ENCODE assay signal across 8 mouse cellular contexts in the genomic region with DNA sequence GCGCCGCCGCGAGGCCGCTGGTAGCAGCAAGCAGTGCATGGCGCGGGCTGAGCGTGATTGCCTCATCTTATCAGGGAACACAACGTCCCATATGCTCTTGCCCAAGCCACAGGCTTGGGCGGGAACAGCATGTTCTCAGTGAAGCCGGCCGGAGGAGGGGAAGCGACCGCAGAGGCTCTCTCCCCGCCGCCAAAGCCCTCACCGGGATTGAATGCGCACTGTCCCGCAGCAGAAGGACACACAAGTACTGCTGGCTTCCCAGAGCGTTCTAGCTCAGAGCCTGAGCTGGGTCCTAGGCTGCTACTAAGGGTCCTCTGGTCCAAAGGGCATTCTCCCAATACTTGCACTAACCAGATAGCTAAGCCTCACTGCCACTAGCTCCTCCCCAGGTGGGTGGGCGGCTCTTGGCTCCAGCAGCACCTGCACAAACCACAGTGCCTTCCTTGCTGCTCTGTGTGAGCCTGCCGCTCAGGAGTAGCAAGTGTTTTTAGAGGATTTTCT. TPM values are rescaled to one million over a fixed set of nuclear protein-coding genes. Genes with fewer than 3 reads are reported as not detected.
A peak's percentile ranks its signal among the peaks of the same experiment; 100 is the strongest.
DNase-seq lines count a peak whose midpoint lies in the region; ATAC-seq and TF ChIP-seq lines count a peak whose summit lies in the region.

No protein-coding gene starts in this region.

- intact Hi-C loops in heart, postnatal 36 days (cut with DNase I), result loop anchor here (2.0 kb wide), 2 partner anchors 38 to 40 kb away; no protein-coding TSS in a partner anchor

- peak overlapping the region; percentile 33 to 72 for H3K4me3 ChIP-seq in MEL (ENCODE audit: control insufficient read depth in 1 of 2, insufficient read depth in 1 of 2, low read depth in 2 of 2, low read length in 2 of 2)
- H3K4me3 ChIP-seq in forebrain, postnatal 0 days (ENCODE audit: low read depth, low read length), result peak overlapping the region; percentile 26
- peak overlapping the region; percentile 29 for H3K4me3 ChIP-seq in lung, embryonic 14.5 days (ENCODE audit: low read depth, low read length)

- H3K36me3 ChIP-seq in MEL (ENCODE audit: control insufficient read depth in 1 of 2, insufficient read depth in 2 of 2, low read length in 2 of 2), result peaks cover 0 to 12% of the 10 kb centered on the region in 2 experiments; a peak in 2 of 4 replicates
- no peaks in the 10 kb centered on the region for H3K36me3 ChIP-seq in forebrain, postnatal 0 days (ENCODE audit: insufficient read depth)
- no peaks in the 10 kb centered on the region for H3K36me3 ChIP-seq in lung, embryonic 14.5 days (ENCODE audit: insufficient read depth)

- peak; percentile 8 to 60 (median 46); a peak in 4 of 6 replicates for TF ChIP-seq CTCF in MEL (IDR thresholded peaks at IDR 0.05 in 2 of 3, conservative IDR thresholded peaks at IDR 0.05 in 1 of 3; ENCODE audit: control insufficient read depth in 1 of 3, insufficient read depth in 1 of 3, low read depth in 2 of 3, low read length in 3 of 3, poor library complexity in 1 of 3, severe bottlenecking in 1 of 3)
- TF ChIP-seq CTCF in forebrain, postnatal 0 days (IDR thresholded peaks at IDR 0.05; ENCODE audit: low read depth), result peak; percentile 72; the same call in 1 of the 2 replicates
- peak; percentile 65 for TF ChIP-seq CTCF in lung, embryonic 14.5 days (IDR thresholded peaks at IDR 0.05; ENCODE audit: low read depth)

- H3K27ac ChIP-seq in MEL (ENCODE audit: control insufficient read depth, low read depth, low read length), result peak overlapping the region; percentile 88
- H3K27ac ChIP-seq in forebrain, postnatal 0 days (ENCODE audit: low read depth, low read length), result 0 out of 2 replicates have a peak overlapping the region, but pooled peaks have one; percentile 54
- H3K27ac ChIP-seq in lung, embryonic 14.5 days (ENCODE audit: low read depth), result peak overlapping the region; percentile 60; the same call in 1 of the 2 replicates

- DNase-seq in MEL (ENCODE audit: low read depth, low spot score), result peak; percentile 93
- DNase-seq in cerebellum, adult 8-10 months, result peak; percentile 91
- DNase-seq in forebrain, postnatal 0 days, result peak; percentile 81
- DNase-seq in heart, postnatal 36 days, result peak; percentile 92 to 94
- peak; percentile 90 to 94 for DNase-seq in layer of hippocampus, adult 8-10 months (ENCODE audit: low spot score in 2 of 2)
- peak; percentile 92 for DNase-seq in lung, embryonic 14.5 days
- DNase-seq in testis, postnatal 14 days (ENCODE audit: low spot score), result peak; percentile 90

- ATAC-seq in forebrain, postnatal 0 days, result peak; percentile 93
- peak; percentile 96 for ATAC-seq in lung, embryonic 14.5 days (ENCODE audit: insufficient read depth)
- peak; percentile 78 for ATAC-seq in neutrophil, adult 5-6 weeks (ENCODE audit: extremely low read depth, insufficient number of reproducible peaks, low FRiP score, poor library complexity, severe bottlenecking)

- no peaks in the 10 kb centered on the region for H3K9me3 ChIP-seq in MEL (replicated peaks; ENCODE audit: insufficient read depth, low read length)
- H3K9me3 ChIP-seq in forebrain, postnatal 0 days (ENCODE audit: low read length), result no peaks in the 10 kb centered on the region
- no peaks in the 10 kb centered on the region for H3K9me3 ChIP-seq in lung, embryonic 14.5 days (ENCODE audit: low read depth, low read length)

- peak in 1 of 2 experiments; percentile 71; a peak in 2 of 4 replicates for TF ChIP-seq EP300 in MEL (IDR thresholded peaks at IDR 0.05; ENCODE audit: low read depth in 1 of 2, low read length in 2 of 2)

- no peak for TF ChIP-seq POLR2A in MEL (IDR thresholded peaks at IDR 0.05; ENCODE audit: control insufficient read depth in 1 of 2, insufficient read depth in 1 of 2, low read depth in 1 of 2, low read length in 2 of 2, poor library complexity in 1 of 2)

- TF ChIP-seq RAD21 in MEL (IDR thresholded peaks at IDR 0.05; ENCODE audit: low read depth, low read length), result no peak

- H3K79me2 ChIP-seq in MEL (ENCODE audit: control insufficient read depth, insufficient read depth, low read length, poor library complexity), result peaks cover 28% of the 10 kb centered on the region

- H3K9ac ChIP-seq in MEL (ENCODE audit: control insufficient read depth, low read depth, low read length, poor library complexity, severe bottlenecking), result peak overlapping the region; percentile 86
- H3K9ac ChIP-seq in forebrain, postnatal 0 days, result peak overlapping the region; percentile 49
- H3K9ac ChIP-seq in lung, embryonic 14.5 days, result peak overlapping the region; percentile 55

- peak overlapping the region; percentile 61 for H3K4me2 ChIP-seq in forebrain, postnatal 0 days (ENCODE audit: low read depth)
- peak overlapping the region; percentile 75 for H3K4me2 ChIP-seq in lung, embryonic 14.5 days

- no peaks in the 10 kb centered on the region for H3K27me3 ChIP-seq in MEL (ENCODE audit: control insufficient read depth in 1 of 2, insufficient read depth in 2 of 2, low read length in 2 of 2)
- no peaks in the 10 kb centered on the region for H3K27me3 ChIP-seq in forebrain, postnatal 0 days (ENCODE audit: insufficient read depth, low read length)
- H3K27me3 ChIP-seq in lung, embryonic 14.5 days (ENCODE audit: insufficient read depth, low read length), result no peaks in the 10 kb centered on the region

- WGBS in forebrain, postnatal 0 days, result 2% methylated on average over 22 of the region's 22 CpGs
- WGBS in lung, embryonic 14.5 days, result 2% methylated on average over 22 of the region's 22 CpGs

- peaks cover 10 to 19% of the 10 kb centered on the region in 2 experiments; a peak in 3 of 4 replicates for H3K4me1 ChIP-seq in MEL (ENCODE audit: control insufficient read depth in 1 of 2, insufficient read depth in 2 of 2, low read length in 2 of 2)
- H3K4me1 ChIP-seq in forebrain, postnatal 0 days (ENCODE audit: insufficient read depth), result peaks cover 26% of the 10 kb centered on the region
- peaks cover 13% of the 10 kb centered on the region; the same call in 1 of the 2 replicates for H3K4me1 ChIP-seq in lung, embryonic 14.5 days (ENCODE audit: insufficient read depth)

TF ChIP-seq in MEL, 35 proteins besides CTCF, POLR2A, EP300 and RAD21:
- no peak for TF ChIP-seq GABPA (IDR thresholded peaks at IDR 0.05; ENCODE audit: low read depth, low read length)
- TF ChIP-seq BHLHE40 (IDR thresholded peaks at IDR 0.05; ENCODE audit: borderline replicate concordance, low read depth, low read length), result no peak
- TF ChIP-seq SMC3 (IDR thresholded peaks at IDR 0.05; ENCODE audit: low read depth, low read length), result peak; percentile 33; the same call in 1 of the 2 replicates
- 0 out of 2 replicates have a peak, but pooled peaks have one; percentile 14 for TF ChIP-seq TBP (IDR thresholded peaks at IDR 0.05; ENCODE audit: low read depth, low read length)
- peak; percentile 71 for TF ChIP-seq RCOR1 (IDR thresholded peaks at IDR 0.05; ENCODE audit: low read depth, low read length)
- TF ChIP-seq CHD2 (IDR thresholded peaks at IDR 0.05; ENCODE audit: low read length), result no peak
- TF ChIP-seq MXI1 (IDR thresholded peaks at IDR 0.05; ENCODE audit: low read depth, low read length), result peak; percentile 57
- 0 out of 2 replicates have a peak, but pooled peaks have one; percentile 6 for TF ChIP-seq HCFC1 (IDR thresholded peaks at IDR 0.05; ENCODE audit: low read depth, low read length)
- TF ChIP-seq TCF12 (IDR thresholded peaks at IDR 0.05; ENCODE audit: low read depth, low read length), result peak; percentile 72
- TF ChIP-seq ETS1 (IDR thresholded peaks at IDR 0.05; ENCODE audit: low read depth, low read length), result peak; percentile 85
- TF ChIP-seq ZNF384 (IDR thresholded peaks at IDR 0.05; ENCODE audit: low read depth, low read length), result no peak
- TF ChIP-seq E2F4 (IDR thresholded peaks at IDR 0.05; ENCODE audit: borderline replicate concordance, low read depth, low read length), result peak; percentile 89; the same call in 1 of the 2 replicates
- peak; percentile 65 for TF ChIP-seq TAL1 (IDR thresholded peaks at IDR 0.05; ENCODE audit: low read length)
- TF ChIP-seq ZMIZ1 (IDR thresholded peaks at IDR 0.05; ENCODE audit: low read depth, low read length), result no peak
- no peak for TF ChIP-seq MYB (IDR thresholded peaks at IDR 0.05; ENCODE audit: low read depth, low read length)
- peak; percentile 51; the same call in 1 of the 2 replicates for TF ChIP-seq SIN3A (IDR thresholded peaks at IDR 0.05; ENCODE audit: low read length)
- 0 out of 2 replicates have a peak, but pooled peaks have one; percentile 63 for TF ChIP-seq MYC (IDR thresholded peaks at IDR 0.05; ENCODE audit: low read depth, low read length)
- 0 out of 2 replicates have a peak, but pooled peaks have one; percentile 31 for TF ChIP-seq NELFE (IDR thresholded peaks at IDR 0.05; ENCODE audit: low read depth, low read length)
- TF ChIP-seq GATA1 (IDR thresholded peaks at IDR 0.05; ENCODE audit: low read depth, low read length), result peak; percentile 67
- no peak for TF ChIP-seq MAZ (IDR thresholded peaks at IDR 0.05; ENCODE audit: low read depth, low read length)
- no peak for TF ChIP-seq KAT2A (conservative IDR thresholded peaks at IDR 0.05; ENCODE audit: low read depth, low read length)
- TF ChIP-seq MAX (IDR thresholded peaks at IDR 0.05; ENCODE audit: low read length), result peak; percentile 85

RNA-seq across cellular contexts. Expression of a gene that starts 19.6 kb away (rescaled TPM):
- not detected in 2 replicates for total RNA-seq in MEL (2012; rRNA removed)
- under 1 TPM in 1 of 2 experiments, not detected in 1; 0.07 TPM for polyA plus RNA-seq in MEL (2012; ENCODE audit: insufficient read depth in 1 of 2, insufficient read length in 2 of 2, low read depth in 1 of 2, low replicate concordance in 2 of 2, missing spikeins in 1 of 2)
- total RNA-seq in forebrain, postnatal 0 days (2014; rRNA removed), result not detected in 2 replicates
- polyA plus RNA-seq in forebrain, postnatal 0 days (2015; fragmentation: Nextera tagmentation; extraction: Ambion mirVana), result not detected in 2 replicates
- total RNA-seq in heart, postnatal 36 days (2021), result not detected
- not detected for total RNA-seq in layer of hippocampus, adult 8-10 months (2022)
- polyA plus RNA-seq in lung, embryonic 14.5 days (2014; fragmentation: Nextera tagmentation; extraction: Ambion mirVana), result 0.18 TPM in 1 of 2 replicates, not detected in the other
- not detected in 2 replicates for total RNA-seq in neutrophil, adult 5-6 weeks (2017)

RNA-seq across cellular contexts. Expression of a gene that starts 41.7 kb away (rescaled TPM):
- 20.5 and 21.6 TPM in 2 replicates for total RNA-seq in MEL (2012; rRNA removed)
- polyA plus RNA-seq in MEL (2012; ENCODE audit: insufficient read depth in 1 of 2, insufficient read length in 2 of 2, low read depth in 1 of 2, low replicate concordance in 2 of 2, missing spikeins in 1 of 2), result 100 to 1,000 TPM in 1 of 2 experiments, 10 to 100 TPM in 1; 26.9 to 118 TPM
- 25.5 and 32.0 TPM in 2 replicates for total RNA-seq in forebrain, postnatal 0 days (2014; rRNA removed)
- 24.8 and 32.0 TPM in 2 replicates for polyA plus RNA-seq in forebrain, postnatal 0 days (2015; fragmentation: Nextera tagmentation; extraction: Ambion mirVana)
- total RNA-seq in heart, postnatal 36 days (2021), result 10 to 100 TPM; 49.2 to 58.7 TPM
- total RNA-seq in layer of hippocampus, adult 8-10 months (2022), result 100 to 1,000 TPM; 169 to 188 (median 176) TPM
- polyA plus RNA-seq in lung, embryonic 14.5 days (2014; fragmentation: Nextera tagmentation; extraction: Ambion mirVana), result 29.0 and 32.6 TPM in 2 replicates
- total RNA-seq in neutrophil, adult 5-6 weeks (2017), result 118 and 138 TPM in 2 replicates

Comparison
In these comparisons a context has a peak if more than half of its experiments do, and no peak if none do; other contexts are left out.
1. Peak in every context shown above with its lines: DNase-seq, ATAC-seq, H3K4me3 ChIP-seq and H3K27ac ChIP-seq.